Mouse (Mus musculus) kidney, postnatal 0 days (tissue): ENCODE data around the gene Gpn3. TPM values are rescaled to one million over a fixed set of nuclear protein-coding genes. Genes with fewer than 3 reads are reported as not detected.

ENCODE experiments used
- ATAC-seq: fragments of 200-750 bp; cut with Nextera tagmentation; replicated peaks from 2 replicates; pipeline ENCODE4 v1.8.0; 2017; ENCODE audit warnings: low read depth, moderate number of reproducible peaks, moderate TSS enrichment, moderate library complexity; ENCODE audit not compliant: low FRiP score
- DNase-seq: peaks from one replicate; pipeline ENCODE4 v3.0.0-alpha.2; 2016; ENCODE audit warnings: low spot score
- H3K27ac ChIP-seq: fragments of 300-500 bp; sonication (generic); 2 replicates; pipeline ENCODE4 v1.5.1; 2014; ENCODE audit warnings: mild to moderate bottlenecking
- H3K27me3 ChIP-seq: fragments of 300-500 bp; sonication (generic); 2 replicates; pipeline ENCODE4 v1.6.1; 2014; ENCODE audit warnings: low read length, mixed read lengths; ENCODE audit not compliant: insufficient read depth
- H3K36me3 ChIP-seq: fragments of 300-500 bp; sonication (generic); 2 replicates; pipeline ENCODE4 v1.6.1; 2014; ENCODE audit warnings: low read length, mixed read lengths; ENCODE audit not compliant: insufficient read depth
- H3K4me1 ChIP-seq: fragments of 300-500 bp; sonication (generic); replicated peaks from 2 replicates; pipeline ENCODE4 v1.6.1; 2014; ENCODE audit warnings: antibody characterized with exemption, low read length, mixed read lengths; ENCODE audit not compliant: insufficient read depth
- H3K4me2 ChIP-seq: fragments of 300-500 bp; sonication (generic); 2 replicates; pipeline ENCODE4 v1.6.1; 2014; ENCODE audit warnings: mild to moderate bottlenecking, low read length, moderate library complexity, mixed read lengths
- H3K4me3 ChIP-seq: fragments of 300-500 bp; sonication (generic); replicated peaks from 2 replicates; pipeline ENCODE4 v1.5.1; 2014; ENCODE audit warnings: low read depth, low read length
- H3K9ac ChIP-seq: fragments of 300-500 bp; sonication (generic); 2 replicates; pipeline ENCODE4 v1.6.1; 2014; ENCODE audit warnings: low read depth, low read length
- H3K9me3 ChIP-seq: fragments of 300-500 bp; sonication (generic); replicated peaks from 2 replicates; pipeline ENCODE4 v1.6.1; 2016; ENCODE audit warnings: low read length, inconsistent platforms, mixed read lengths
- CTCF ChIP-seq: IDR thresholded peaks from 2 replicates; pipeline ENCODE4 v1.5.1; 2016; ENCODE audit warnings: antibody characterized with exemption, low read depth, mild to moderate bottlenecking, moderate library complexity
- WGBS: fragments of 180-500 bp; shearing (Covaris S2); extraction: QIAGEN DNeasy Blood & Tissue Kit; methylation state at CpG from one replicate; pipeline ENCODE4 v1.1.7; 2014; 5-methylcytosine and 5-hydroxymethylcytosine counted together
- polyA plus RNA-seq: library from polyadenylated mRNA; unstranded; fragments of >200 nt; fragmentation: Nextera tagmentation; extraction: Ambion mirVana; gene quantifications from 2 replicates; pipeline ENCODE4 v1.2.1, GENCODE M21; 2015

The Gpn3 gene
- polyA plus RNA-seq, 1 experiment from 2014 or later, result 64.5 TPM

GRCm38 (mm10) chr5:122425550-122425949, 53.9 kb downstream of the Gpn3 start:
- Histone ChIP-seq H3K9me3 (no peaks in the 10 kb centered on the region), H3K27ac (no peak overlapping the region), H3K4me1 (peaks cover 7% of the 10 kb centered on the region; the same call in 1 of the 2 replicates), H3K9ac (no peak overlapping the region), H3K27me3 (no peaks in the 10 kb centered on the region), H3K36me3 (peaks cover 21% of the 10 kb centered on the region), H3K4me2 (no peak overlapping the region), H3K4me3 (no peak overlapping the region)
- no peak for ATAC-seq
- peak; percentile 39; the same call in 1 of the 2 replicates for TF ChIP-seq CTCF
- no peak for DNase-seq
- 54% methylated on average over 2 of the region's 2 CpGs for WGBS

GRCm38 (mm10) chr5:122430036-122430775, 58.5 kb downstream of the Gpn3 start:
- no peak overlapping the region for H3K4me3 ChIP-seq
- H3K4me2 ChIP-seq, result no peak overlapping the region
- no peak for ATAC-seq
- no peak overlapping the region for H3K9ac ChIP-seq
- TF ChIP-seq CTCF, result no peak
- no peak for DNase-seq
- H3K27ac ChIP-seq, result no peak overlapping the region
- H3K9me3 ChIP-seq, result no peaks in the 10 kb centered on the region
- H3K4me1 ChIP-seq, result no peaks in the 10 kb centered on the region
- peaks cover 52% of the 10 kb centered on the region for H3K36me3 ChIP-seq
- WGBS, result 85% methylated on average over 4 of the region's 4 CpGs
- no peaks in the 10 kb centered on the region for H3K27me3 ChIP-seq

GRCm38 (mm10) chr5:122431221-122431620, 59.5 kb downstream of the Gpn3 start:
- H3K4me1 ChIP-seq, result no peaks in the 10 kb centered on the region
- no peak overlapping the region for H3K9ac ChIP-seq
- no peaks in the 10 kb centered on the region for H3K27me3 ChIP-seq
- 82% methylated on average over 8 of the region's 8 CpGs for WGBS
- DNase-seq (no peak), ATAC-seq (no peak)
- no peak overlapping the region for H3K4me2 ChIP-seq
- peaks cover 57% of the 10 kb centered on the region for H3K36me3 ChIP-seq
- no peak overlapping the region for H3K4me3 ChIP-seq
- H3K27ac ChIP-seq, result no peak overlapping the region
- no peaks in the 10 kb centered on the region for H3K9me3 ChIP-seq
- TF ChIP-seq CTCF, result no peak

Other genes starting within 250 kb of the Gpn3 start
- not detected in 2 replicates for gene Ccdc63, start 231.1 kb upstream of the Gpn3 start, polyA plus RNA-seq
- 203 and 220 TPM in 2 replicates for gene Ppp1cc, start 213.6 kb upstream of the Gpn3 start, polyA plus RNA-seq
- 12.2 and 13.5 TPM in 2 replicates for gene Hvcn1, start 165.1 kb upstream of the Gpn3 start, polyA plus RNA-seq
- gene Tctn1, start 107.4 kb upstream of the Gpn3 start, polyA plus RNA-seq, result 5.2 and 6.6 TPM in 2 replicates
- 10.4 and 12.1 TPM in 2 replicates for gene Pptc7, start 87.5 kb upstream of the Gpn3 start, polyA plus RNA-seq
- 11.3 and 11.8 TPM in 2 replicates for gene Rad9b, start 17.6 kb upstream of the Gpn3 start, polyA plus RNA-seq
- gene Vps29, start 17.5 kb upstream of the Gpn3 start, polyA plus RNA-seq, result 295 and 301 TPM in 2 replicates
- 55.7 and 61.0 TPM in 2 replicates for gene Fam216a, start 488 bp downstream of the Gpn3 start, polyA plus RNA-seq
- 136 and 141 TPM in 2 replicates for gene Arpc3, start 20.0 kb downstream of the Gpn3 start, polyA plus RNA-seq
- gene Anapc7, start 49.8 kb downstream of the Gpn3 start, polyA plus RNA-seq, result 37.5 and 42.0 TPM in 2 replicates
- gene Atp2a2, start 130.3 kb downstream of the Gpn3 start, polyA plus RNA-seq, result 37.8 and 38.5 TPM in 2 replicates
- 37.1 and 39.1 TPM in 2 replicates for gene Ift81, start 242.6 kb downstream of the Gpn3 start, polyA plus RNA-seq